Mouse (Mus musculus): ENCODE results near the gene Prpsap2. TPM values are rescaled to one million over a fixed set of nuclear protein-coding genes. Genes with fewer than 3 reads are reported as not detected.
"Not testable (repeated sequence)": the region's sequence is repeated elsewhere in the genome, so short reads cannot be mapped to it uniquely, and the experiment has no call there.

Prpsap2 gene
- polyA plus RNA-seq (2012; ENCODE audit: insufficient read depth, insufficient read length, missing spikeins) = 34.5 and 36.2 TPM in 2 replicates

DNA sequence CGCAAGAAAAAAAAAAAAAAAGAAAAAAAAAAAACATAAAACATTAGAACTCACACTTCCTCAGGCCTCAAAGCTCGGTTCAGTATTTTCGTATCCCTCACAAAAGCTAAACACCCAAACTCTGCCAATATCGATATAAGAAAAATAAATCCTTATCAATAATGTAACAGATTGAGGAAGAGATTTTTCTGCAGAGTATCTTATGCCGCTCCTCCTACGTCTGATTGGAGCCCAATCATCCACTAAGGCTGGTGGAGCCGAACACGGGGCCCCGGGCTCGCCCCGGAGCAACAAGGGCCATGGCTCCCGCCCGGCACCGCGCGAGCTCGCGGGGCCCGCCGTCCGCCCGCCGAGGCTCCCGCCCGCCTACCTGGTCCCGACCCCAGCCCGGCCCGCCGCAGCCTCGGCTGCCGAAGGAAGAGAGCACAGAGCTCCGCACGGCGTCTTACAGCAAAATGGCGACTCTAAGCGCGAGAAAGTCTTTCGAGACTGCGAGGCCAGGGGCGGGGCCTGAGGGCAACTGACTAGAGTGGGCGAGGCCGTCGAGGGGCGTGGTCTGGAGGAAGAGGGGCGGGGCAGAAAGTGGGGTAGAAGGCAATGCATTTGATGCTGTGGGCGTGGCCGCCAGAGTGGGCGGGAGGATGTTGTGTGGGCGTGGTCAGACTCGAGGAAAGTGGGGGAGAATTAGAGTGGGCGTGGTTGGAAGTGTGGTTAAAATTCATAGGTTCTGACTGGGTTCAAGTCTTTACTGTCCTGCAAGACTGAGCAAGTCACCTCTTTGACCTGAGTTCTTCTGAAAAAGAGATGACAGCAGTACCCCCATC is at the start of gene Prpsap2:
Gene Prpsap2, minus strand, starts transcription at position 505 of the 824 bp plus-strand sequence.
- H3K27ac ChIP-seq (ENCODE audit: insufficient read depth, low read depth, low read length) = peak within 1 kb of the TSS; percentile 61
- TF ChIP-seq CTCF (IDR thresholded peaks at IDR 0.05; ENCODE audit: low read depth, low read length) (no peak), POLR2A (IDR thresholded peaks at IDR 0.05; ENCODE audit: borderline replicate concordance, low read depth, low read length) (peak; percentile 69; the same call in 1 of the 2 replicates)
- peaks cover 10% of the 10 kb centered on the region for H3K4me1 ChIP-seq (ENCODE audit: control insufficient read depth, insufficient read depth, low read length)

DNA sequence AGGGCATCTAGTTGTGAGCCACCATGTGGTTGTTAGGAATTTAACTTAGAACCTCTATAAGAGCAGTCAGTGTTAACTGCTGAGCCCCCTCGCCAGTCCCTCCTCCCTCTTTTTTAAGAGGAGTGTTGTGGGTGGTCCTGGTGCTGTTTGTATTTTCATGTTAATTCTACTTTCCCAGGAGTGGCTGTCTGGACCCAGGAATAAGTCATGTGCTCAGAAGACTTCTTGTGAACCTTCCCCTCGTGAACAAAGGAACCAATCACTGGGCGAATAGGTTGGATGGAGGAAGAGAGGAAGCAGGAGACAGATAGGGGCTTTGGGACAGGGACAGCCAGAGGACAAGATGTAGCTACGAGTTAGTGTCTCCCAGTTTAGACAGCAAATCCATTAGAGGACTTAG is 47.9 kb upstream of the Prpsap2 start:
- no peak overlapping the region for H3K27ac ChIP-seq (ENCODE audit: insufficient read depth, low read depth, low read length)
- H3K4me1 ChIP-seq (ENCODE audit: control insufficient read depth, insufficient read depth, low read length) = no peaks in the 10 kb centered on the region
- no peak for TF ChIP-seq CTCF (IDR thresholded peaks at IDR 0.05; ENCODE audit: low read depth, low read length)
- H3K4me3 ChIP-seq (ENCODE audit: insufficient read depth, low read length) = no peak overlapping the region

More for the DNA sequence above, at the start of gene Prpsap2:
- H3K4me3 ChIP-seq (ENCODE audit: insufficient read depth, low read length) = peak within 1 kb of the TSS; percentile 60

DNA sequence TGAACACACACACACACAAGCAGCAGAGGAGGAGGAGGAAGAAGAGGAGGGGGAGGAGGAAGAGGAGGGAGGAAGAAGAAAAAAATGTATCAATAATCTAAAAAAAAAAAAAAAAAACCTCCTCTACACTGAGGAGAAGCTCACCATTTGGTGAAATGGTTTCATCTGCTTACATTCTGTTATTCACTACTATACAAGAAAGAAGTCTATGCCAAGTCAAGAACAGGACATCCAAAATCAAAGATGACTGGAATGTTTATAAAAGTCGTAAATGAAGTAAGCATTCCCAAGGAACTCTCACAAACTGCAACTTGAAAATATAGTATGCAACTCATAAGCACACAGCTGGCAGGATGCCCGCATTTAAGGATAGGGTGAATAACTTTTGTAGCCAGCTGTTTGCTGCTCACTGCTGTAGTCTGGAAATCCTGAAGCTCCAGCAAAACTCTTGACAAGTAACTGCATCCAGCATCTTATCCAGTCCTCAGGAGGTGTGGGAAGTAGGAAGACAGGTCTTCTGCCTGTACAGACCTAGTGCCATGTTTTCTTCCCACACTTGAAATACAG is 46.7 kb upstream of the Prpsap2 start:
- Histone ChIP-seq H3K4me3 (ENCODE audit: insufficient read depth, low read length) (no peak overlapping the region), H3K4me1 (ENCODE audit: control insufficient read depth, insufficient read depth, low read length) (no peaks in the 10 kb centered on the region), H3K27ac (ENCODE audit: insufficient read depth, low read depth, low read length) (no peak overlapping the region)
- no peak for TF ChIP-seq POLR2A (IDR thresholded peaks at IDR 0.05; ENCODE audit: borderline replicate concordance, low read depth, low read length)
- no peak for TF ChIP-seq CTCF (IDR thresholded peaks at IDR 0.05; ENCODE audit: low read depth, low read length)

DNA sequence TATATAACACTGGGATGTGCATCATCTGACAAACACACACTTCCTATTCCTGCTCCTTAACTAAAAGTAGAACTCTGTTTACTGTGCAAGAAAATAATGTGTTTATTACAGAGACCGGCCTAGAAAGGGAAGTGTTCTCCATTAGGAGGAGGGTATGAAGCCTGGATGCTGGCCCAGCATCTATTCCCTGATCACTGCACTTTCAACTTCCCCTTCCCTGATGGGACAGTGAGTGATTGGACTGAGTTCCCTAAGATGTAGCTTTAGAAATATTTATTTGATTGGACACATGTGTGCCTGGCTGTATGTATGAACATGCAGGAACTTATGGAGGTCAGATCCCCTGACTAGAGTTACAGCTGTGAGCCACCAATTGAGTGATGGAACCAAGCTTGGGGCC is 31.6 kb upstream of the Prpsap2 start:
- TF ChIP-seq POLR2A (IDR thresholded peaks at IDR 0.05; ENCODE audit: borderline replicate concordance, low read depth, low read length) (no peak), CTCF (IDR thresholded peaks at IDR 0.05; ENCODE audit: low read depth, low read length) (no peak)
- Histone ChIP-seq H3K4me1 (ENCODE audit: control insufficient read depth, insufficient read depth, low read length) (peaks cover 17% of the 10 kb centered on the region), H3K27ac (ENCODE audit: insufficient read depth, low read depth, low read length) (peak overlapping the region; percentile 80), H3K4me3 (ENCODE audit: insufficient read depth, low read length) (no peak overlapping the region)

DNA sequence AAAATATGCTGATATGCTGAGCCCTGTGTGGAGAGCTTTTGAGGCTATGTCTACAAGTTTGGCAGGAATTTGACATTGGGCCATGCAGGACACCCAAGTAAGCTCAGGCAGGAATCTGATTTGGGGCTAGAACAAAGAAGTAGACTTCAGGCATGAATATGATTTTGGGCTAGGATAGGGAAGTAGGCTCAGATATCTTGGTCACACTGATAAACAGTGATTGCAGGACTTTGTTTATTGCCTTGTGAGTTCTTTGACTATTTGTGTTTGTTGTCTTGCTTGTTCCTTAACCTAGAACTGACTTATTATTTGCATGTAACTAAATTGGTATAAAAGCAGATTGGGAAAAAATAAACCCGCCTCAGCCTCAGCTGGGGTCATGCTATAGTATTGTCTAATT is 26.7 kb upstream of the Prpsap2 start:
- Histone ChIP-seq H3K27ac (ENCODE audit: insufficient read depth, low read depth, low read length) (no peak overlapping the region), H3K4me3 (ENCODE audit: insufficient read depth, low read length) (no peak overlapping the region), H3K4me1 (ENCODE audit: control insufficient read depth, insufficient read depth, low read length) (peaks cover 8% of the 10 kb centered on the region)
- TF ChIP-seq POLR2A (IDR thresholded peaks at IDR 0.05; ENCODE audit: borderline replicate concordance, low read depth, low read length) (no peak), CTCF (IDR thresholded peaks at IDR 0.05; ENCODE audit: low read depth, low read length) (no peak)

DNA sequence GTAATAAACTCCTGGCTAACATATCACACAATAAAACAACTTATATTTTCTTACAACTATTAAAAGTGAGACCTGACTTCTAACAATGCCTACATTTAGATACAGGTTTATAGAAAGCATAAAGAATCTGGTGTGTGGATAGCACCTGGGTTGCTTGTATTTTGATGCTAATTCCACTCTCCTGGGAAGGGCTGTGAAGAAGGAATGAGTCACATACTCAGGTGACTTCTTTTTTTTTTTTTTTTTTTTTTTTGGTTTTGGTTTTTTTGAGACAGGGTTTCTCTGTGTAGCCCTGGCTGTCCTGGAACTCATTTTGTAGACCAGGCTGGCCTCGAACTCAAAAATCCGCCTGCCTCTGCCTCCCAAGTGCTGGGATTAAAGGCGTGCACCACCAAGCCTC is 20.6 kb upstream of the Prpsap2 start:
- H3K27ac ChIP-seq (ENCODE audit: insufficient read depth, low read depth, low read length); H3K4me3 ChIP-seq (ENCODE audit: insufficient read depth, low read length); H3K4me1 ChIP-seq (ENCODE audit: control insufficient read depth, insufficient read depth, low read length): not testable (repeated sequence)

DNA sequence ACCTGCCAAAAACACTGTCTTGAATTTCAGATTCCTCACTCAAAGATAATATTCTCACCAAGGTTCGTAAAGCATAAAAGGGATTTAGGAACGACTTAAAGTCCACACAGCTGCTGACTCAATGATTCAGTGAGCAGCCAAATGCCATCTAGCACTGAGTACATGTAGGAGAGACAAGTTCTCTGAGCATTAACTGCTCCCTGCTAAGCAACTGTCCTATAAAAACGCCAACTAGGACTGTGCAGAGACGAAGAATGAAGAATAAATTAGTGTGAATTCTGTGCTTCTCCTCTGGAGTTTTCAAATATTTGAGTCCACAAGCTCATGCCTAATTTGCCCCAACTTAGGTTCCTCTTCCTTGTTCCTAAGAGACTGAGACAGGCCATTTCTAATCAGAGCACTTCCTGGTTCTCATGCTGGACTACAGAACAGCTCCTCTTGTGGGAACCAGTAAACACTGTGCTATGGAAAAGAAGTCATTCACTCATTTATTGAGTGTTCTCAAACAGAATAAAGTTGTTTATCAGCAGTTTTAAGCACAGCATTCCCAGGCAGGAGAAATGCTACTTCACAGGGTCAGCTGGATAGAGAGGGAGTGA is 12.8 kb upstream of the Prpsap2 start:
- Histone ChIP-seq H3K4me1 (ENCODE audit: control insufficient read depth, insufficient read depth, low read length) (peaks cover 14% of the 10 kb centered on the region), H3K27ac (ENCODE audit: insufficient read depth, low read depth, low read length) (peak overlapping the region; percentile 52), H3K4me3 (ENCODE audit: insufficient read depth, low read length) (no peak overlapping the region)
- TF ChIP-seq CTCF (IDR thresholded peaks at IDR 0.05; ENCODE audit: low read depth, low read length) (no peak), POLR2A (IDR thresholded peaks at IDR 0.05; ENCODE audit: borderline replicate concordance, low read depth, low read length) (no peak)

DNA sequence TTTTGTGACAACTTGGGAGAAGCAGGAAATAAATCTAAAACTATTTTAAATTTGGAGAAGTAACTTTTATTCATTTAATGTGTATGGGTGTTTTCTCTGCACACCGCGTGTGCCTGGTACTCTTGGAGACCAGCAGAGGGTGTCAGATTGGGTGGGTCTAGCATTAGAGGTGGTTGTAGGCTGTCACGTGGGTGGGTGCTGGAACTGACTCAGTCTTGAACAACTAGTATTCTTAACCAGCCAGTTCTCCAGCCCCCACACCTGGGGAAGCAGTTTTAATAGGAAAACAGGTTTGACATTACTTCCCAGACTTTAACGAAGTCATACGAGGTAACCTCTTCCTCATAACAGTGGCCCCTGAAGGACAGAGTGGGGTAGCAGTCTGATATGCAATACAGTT is 1.4 kb downstream of the Prpsap2 start:
- no peak for TF ChIP-seq POLR2A (IDR thresholded peaks at IDR 0.05; ENCODE audit: borderline replicate concordance, low read depth, low read length)
- peak; percentile 13; the same call in 1 of the 2 replicates for TF ChIP-seq CTCF (IDR thresholded peaks at IDR 0.05; ENCODE audit: low read depth, low read length)
- Histone ChIP-seq H3K4me1 (ENCODE audit: control insufficient read depth, insufficient read depth, low read length) (peaks cover 7% of the 10 kb centered on the region), H3K4me3 (ENCODE audit: insufficient read depth, low read length) (peak overlapping the region; percentile 52), H3K27ac (ENCODE audit: insufficient read depth, low read depth, low read length) (no peak overlapping the region)

DNA sequence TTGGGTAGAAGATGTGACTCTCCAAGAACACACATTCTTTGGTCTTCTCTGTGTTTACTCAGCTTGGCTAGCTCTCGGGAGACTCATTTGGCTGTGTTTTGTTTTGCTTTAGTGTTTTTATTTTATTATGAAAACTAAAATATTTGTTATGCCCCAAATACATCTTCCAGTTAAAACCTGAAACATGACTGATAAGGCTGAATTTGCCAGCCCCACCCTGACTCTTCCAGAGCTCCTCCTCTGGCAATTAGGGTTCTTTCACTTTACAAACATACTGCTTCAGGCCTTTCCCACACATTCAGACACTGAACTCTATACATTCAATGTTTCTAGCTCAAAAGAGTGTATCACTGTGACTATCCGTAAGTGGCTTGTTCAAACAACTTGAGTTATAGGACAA is 4.7 kb downstream of the Prpsap2 start:
- TF ChIP-seq CTCF (IDR thresholded peaks at IDR 0.05; ENCODE audit: low read depth, low read length) (no peak), POLR2A (IDR thresholded peaks at IDR 0.05; ENCODE audit: borderline replicate concordance, low read depth, low read length) (no peak)
- Histone ChIP-seq H3K4me1 (ENCODE audit: control insufficient read depth, insufficient read depth, low read length) (peaks cover 4% of the 10 kb centered on the region; the same call in 1 of the 2 replicates), H3K4me3 (ENCODE audit: insufficient read depth, low read length) (no peak overlapping the region), H3K27ac (ENCODE audit: insufficient read depth, low read depth, low read length) (no peak overlapping the region)

DNA sequence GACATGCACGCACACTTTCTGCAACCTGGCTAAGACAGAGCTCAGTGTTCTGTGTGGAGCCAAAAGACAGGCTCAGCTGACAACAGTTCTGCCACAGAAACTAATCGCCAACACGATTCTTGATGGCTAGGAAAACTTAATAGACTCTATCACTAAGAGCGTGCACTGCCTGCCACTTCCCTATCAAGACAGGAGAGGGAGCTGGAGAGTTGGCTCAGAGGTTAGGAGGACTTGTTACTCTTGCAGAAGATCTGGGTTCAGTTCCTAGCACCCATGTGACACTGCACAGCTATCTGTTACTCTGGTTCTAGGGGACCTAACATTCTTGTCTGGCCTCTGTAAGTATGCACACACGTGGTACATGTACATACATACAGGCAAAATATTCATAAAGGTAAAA is 10.3 kb downstream of the Prpsap2 start:
- H3K4me1 ChIP-seq (ENCODE audit: control insufficient read depth, insufficient read depth, low read length) = peaks cover 18% of the 10 kb centered on the region
- H3K27ac ChIP-seq (ENCODE audit: insufficient read depth, low read depth, low read length) = no peak overlapping the region
- TF ChIP-seq CTCF (IDR thresholded peaks at IDR 0.05; ENCODE audit: low read depth, low read length) (no peak), POLR2A (IDR thresholded peaks at IDR 0.05; ENCODE audit: borderline replicate concordance, low read depth, low read length) (no peak)
- no peak overlapping the region for H3K4me3 ChIP-seq (ENCODE audit: insufficient read depth, low read length)
